Comparison of ENCODE assay signal across 9 mouse cellular contexts in genomic region chr9:123941316-123941715, GRCm38 (mm10). TPM values are rescaled to one million over a fixed set of nuclear protein-coding genes. Genes with fewer than 3 reads are reported as not detected.
A peak's percentile ranks its signal among the peaks of the same experiment; 100 is the strongest.
DNase-seq lines count a peak whose midpoint lies in the region; ATAC-seq and TF ChIP-seq lines count a peak whose summit lies in the region.
"Had no signal": no experiment of that assay in that cellular context is flagged by ENCODE, and none has a peak within 500 bp of the region (broad histone marks: within the 10 kb centered on the region; RNA-seq: fewer than 3 reads in every experiment).

No protein-coding gene starts in this region.

- H3K4me1 ChIP-seq in lung, embryonic 14.5 days (ENCODE audit: insufficient read depth) = no peaks in the 10 kb centered on the region
- H3K4me1 ChIP-seq in lung, adult 2 months (ENCODE audit: control insufficient read depth, insufficient read depth, low read length) = peaks cover 2% of the 10 kb centered on the region; the same call in 1 of the 2 replicates

- H3K36me3 ChIP-seq in lung, embryonic 14.5 days (ENCODE audit: insufficient read depth) = no peaks in the 10 kb centered on the region

- no peaks in the 10 kb centered on the region for H3K9me3 ChIP-seq in lung, embryonic 14.5 days (ENCODE audit: low read depth, low read length)
- H3K9me3 ChIP-seq: megakaryocyte, embryonic 14.5 days had no signal

- H3K4me2 ChIP-seq in lung, embryonic 14.5 days = no peak overlapping the region

- no peak overlapping the region for H3K9ac ChIP-seq in lung, embryonic 14.5 days

- TF ChIP-seq CTCF in lung, embryonic 14.5 days (IDR thresholded peaks at IDR 0.05; ENCODE audit: low read depth) = no peak
- TF ChIP-seq CTCF in lung, adult 2 months (IDR thresholded peaks at IDR 0.05; ENCODE audit: insufficient read depth, low read length) = no peak

- TF ChIP-seq POLR2A in lung, adult 2 months (IDR thresholded peaks at IDR 0.05; ENCODE audit: borderline replicate concordance, extremely low read depth, low read depth, low read length) = no peak

- DNase-seq in lung, embryonic 14.5 days = peak; percentile 67
- no peak for DNase-seq in lung, adult 2 months
- DNase-seq in heart, postnatal 4 days = peak; percentile 28
- DNase-seq in retina, embryonic 14.5 days (ENCODE audit: low spot score) = no peak
- DNase-seq: cerebellum, adult 9-11 months had no signal

- H3K27ac ChIP-seq in lung, embryonic 14.5 days (ENCODE audit: low read depth) = no peak overlapping the region

- H3K4me3 ChIP-seq in lung, embryonic 14.5 days (ENCODE audit: low read depth, low read length) = no peak overlapping the region
- no peak overlapping the region for H3K4me3 ChIP-seq in lung, adult 2 months (replicated peaks; ENCODE audit: extremely low read depth, low read depth, low read length)
- H3K4me3 ChIP-seq: megakaryocyte, embryonic 14.5 days had no signal

- H3K27me3 ChIP-seq in lung, embryonic 14.5 days (ENCODE audit: insufficient read depth, low read length) = no peaks in the 10 kb centered on the region
- H3K27me3 ChIP-seq: megakaryocyte, embryonic 14.5 days had no signal

- 60% methylated on average over 2 of the region's 2 CpGs for WGBS in lung, embryonic 14.5 days
- 58% methylated on average over 2 of the region's 2 CpGs for WGBS in lung, adult 2 months

- ATAC-seq in lung, embryonic 14.5 days (ENCODE audit: insufficient read depth) = peak; percentile 52; the same call in 1 of the 2 replicates
- ATAC-seq in activated CD4-positive, CD25-positive, alpha-beta regulatory T cell, adult 4 months = peak; percentile 41
- peak; percentile 68 for ATAC-seq in megakaryocyte progenitor cell, adult 5-6 weeks (replicated peaks; ENCODE audit: poor library complexity)
- ATAC-seq in frontal cortex, adult (ENCODE audit: low TSS enrichment) = no peak

RNA-seq across cellular contexts. Expression of gene Ccr1, which starts 27.2 kb away (rescaled TPM):
- 4.0 TPM in 2 replicates for polyA plus RNA-seq in lung, embryonic 14.5 days (2014; fragmentation: Nextera tagmentation; extraction: Ambion mirVana)
- 3.1 and 4.9 TPM in 2 replicates for polyA plus RNA-seq in lung, adult 2 months (2012; rRNA removed)
- under 1 TPM; 0.77 to 0.80 TPM for polyA plus RNA-seq in activated CD4-positive, CD25-positive, alpha-beta regulatory T cell, adult 4 months (2017; shearing (Covaris generic))
- total RNA-seq in heart, postnatal 4 days (2021) = under 1 TPM; 0.77 to 0.79 TPM
- 4.5 and 5.1 TPM in 2 replicates for total RNA-seq in megakaryocyte progenitor cell, adult 5-6 weeks (2015)
- 3.1 and 3.6 TPM in 2 replicates for total RNA-seq in megakaryocyte progenitor cell, adult 5-6 weeks (2017)

RNA-seq across cellular contexts. Expression of gene Ccr1l1, which starts 36.9 kb away (rescaled TPM):
- polyA plus RNA-seq in lung, embryonic 14.5 days (2014; fragmentation: Nextera tagmentation; extraction: Ambion mirVana) = not detected in 2 replicates
- not detected in 2 replicates for polyA plus RNA-seq in lung, adult 2 months (2012; rRNA removed)
- polyA plus RNA-seq in activated CD4-positive, CD25-positive, alpha-beta regulatory T cell, adult 4 months (2017; shearing (Covaris generic)) = not detected
- total RNA-seq in heart, postnatal 4 days (2021) = not detected
- 0.24 TPM in 1 of 2 replicates, not detected in the other for total RNA-seq in megakaryocyte progenitor cell, adult 5-6 weeks (2015)
- not detected in 2 replicates for total RNA-seq in megakaryocyte progenitor cell, adult 5-6 weeks (2017)

Comparison
In these comparisons a context has a peak if more than half of its experiments do, and no peak if none do; other contexts are left out.
1. DNase-seq: peak in lung, embryonic 14.5 days (single experiment) and heart, postnatal 4 days (single experiment); none in lung, adult 2 months (single experiment) and retina, embryonic 14.5 days (single experiment).